Mouse (Mus musculus) C2C12 (cell line): ENCODE measurements around the gene S100pbp.

Source experiments
- CEBPB ChIP-seq: IDR thresholded peaks from one replicate; pipeline ENCODE4 v1.6.1; 2011; ENCODE audit warnings: low read depth, mild to moderate bottlenecking, control low read depth, moderate library complexity
- CTCF ChIP-seq: IDR thresholded peaks from one replicate; pipeline ENCODE4 v1.5.1; 2011; ENCODE audit not compliant: control insufficient read depth, insufficient read depth, insufficient read length
- MAX ChIP-seq: IDR thresholded peaks from one replicate; pipeline ENCODE4 v1.6.1; 2011; ENCODE audit warnings: mild to moderate bottlenecking, control low read depth
- MYOG ChIP-seq: IDR thresholded peaks from one replicate; pipeline ENCODE4 v1.6.1; 2011; ENCODE audit not compliant: control insufficient read depth, insufficient read length; ENCODE audit errors: extremely low read depth

- TF ChIP-seq CTCF = no peak
- no peak for TF ChIP-seq CEBPB
- TF ChIP-seq MYOG = no peak
- TF ChIP-seq MAX = no peak
Measured at GRCm38 (mm10) chr4:129206792-129207191, 17.3 kb upstream of the S100pbp start.
